Mouse (Mus musculus) limb, embryonic 12.5 days (tissue): Measurements from ENCODE around the gene Synj2. TPM values are rescaled to one million over a fixed set of nuclear protein-coding genes. Genes with fewer than 3 reads are reported as not detected.

Experiments used
- ATAC-seq: fragments of 200-750 bp; cut with Nextera tagmentation; 2 replicates; pipeline ENCODE4 v1.8.0; 2017; ENCODE audit warnings: low read depth, moderate TSS enrichment; ENCODE audit not compliant: insufficient number of reproducible peaks, insufficient read depth, low FRiP score, low TSS enrichment
- H3K27ac ChIP-seq: fragments of 300-500 bp; sonication (generic); 2 replicates; pipeline ENCODE4 v1.5.1; 2016; ENCODE audit warnings: mild to moderate bottlenecking, moderate library complexity
- H3K27me3 ChIP-seq: fragments of 300-500 bp; sonication (generic); 2 replicates; pipeline ENCODE4 v1.6.1; 2016; ENCODE audit warnings: mild to moderate bottlenecking, moderate library complexity
- H3K36me3 ChIP-seq: fragments of 300-500 bp; sonication (generic); 2 replicates; pipeline ENCODE4 v1.6.1; 2016; ENCODE audit warnings: mild to moderate bottlenecking, moderate library complexity
- H3K4me1 ChIP-seq: fragments of 300-500 bp; sonication (generic); replicated peaks from 2 replicates; pipeline ENCODE4 v1.6.1; 2016
- H3K4me2 ChIP-seq: fragments of 300-500 bp; sonication (generic); 2 replicates; pipeline ENCODE4 v1.6.1; 2016; ENCODE audit warnings: mild to moderate bottlenecking, moderate library complexity
- H3K4me3 ChIP-seq: fragments of 300-500 bp; sonication (generic); replicated peaks from 2 replicates; pipeline ENCODE4 v1.5.1; 2016; ENCODE audit warnings: mild to moderate bottlenecking
- H3K9ac ChIP-seq: fragments of 300-500 bp; sonication (generic); replicated peaks from 2 replicates; pipeline ENCODE4 v1.6.1; 2016; ENCODE audit warnings: mild to moderate bottlenecking, moderate library complexity
- H3K9me3 ChIP-seq: fragments of 300-500 bp; sonication (generic); 2 replicates; pipeline ENCODE4 v1.6.1; 2016; ENCODE audit warnings: mild to moderate bottlenecking, moderate library complexity
- WGBS: fragments of 180-500 bp; shearing (Covaris S2); methylation state at CpG from one replicate; pipeline ENCODE4 v1.1.7; 2016; 5-methylcytosine and 5-hydroxymethylcytosine counted together
- polyA plus RNA-seq: library from polyadenylated mRNA; unstranded; fragments of >200 nt; fragmentation: Nextera tagmentation; extraction: Ambion mirVana; gene quantifications from 2 replicates; pipeline ENCODE4 v1.2.1, GENCODE M21; 2016

Synj2 gene
- polyA plus RNA-seq, 1 experiment from 2014 or later = 1.2 TPM

DNA sequence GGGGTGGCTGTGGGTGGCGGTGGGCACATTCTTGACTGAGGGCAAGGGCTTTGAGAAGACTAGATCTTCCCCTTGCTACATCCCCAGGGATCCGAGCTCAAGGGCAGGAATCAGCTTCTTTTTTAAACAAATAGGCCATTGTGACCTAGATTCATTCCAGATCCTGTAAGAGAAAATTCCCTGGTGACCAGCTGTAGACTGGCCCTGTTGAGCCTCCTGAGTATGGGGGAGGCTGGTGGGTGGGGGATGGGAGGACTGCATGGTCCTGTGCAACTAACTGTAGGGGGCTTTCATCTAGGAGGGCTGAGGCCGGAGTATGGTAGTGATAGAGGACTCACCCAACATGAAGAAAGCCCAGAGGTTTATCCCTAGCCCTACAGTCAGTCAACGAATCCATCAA is 47.0 kb downstream of the Synj2 start:
- Histone ChIP-seq H3K36me3 (no peaks in the 10 kb centered on the region), H3K27ac (no peak overlapping the region), H3K27me3 (0 out of 2 replicates have a peak, but pooled peaks cover 3% of the 10 kb centered on the region), H3K9ac (no peak overlapping the region), H3K9me3 (no peaks in the 10 kb centered on the region), H3K4me2 (no peak overlapping the region), H3K4me3 (no peak overlapping the region), H3K4me1 (peaks cover 19% of the 10 kb centered on the region)
- 72% methylated on average over 4 of the region's 4 CpGs for WGBS
- ATAC-seq = no peak

DNA sequence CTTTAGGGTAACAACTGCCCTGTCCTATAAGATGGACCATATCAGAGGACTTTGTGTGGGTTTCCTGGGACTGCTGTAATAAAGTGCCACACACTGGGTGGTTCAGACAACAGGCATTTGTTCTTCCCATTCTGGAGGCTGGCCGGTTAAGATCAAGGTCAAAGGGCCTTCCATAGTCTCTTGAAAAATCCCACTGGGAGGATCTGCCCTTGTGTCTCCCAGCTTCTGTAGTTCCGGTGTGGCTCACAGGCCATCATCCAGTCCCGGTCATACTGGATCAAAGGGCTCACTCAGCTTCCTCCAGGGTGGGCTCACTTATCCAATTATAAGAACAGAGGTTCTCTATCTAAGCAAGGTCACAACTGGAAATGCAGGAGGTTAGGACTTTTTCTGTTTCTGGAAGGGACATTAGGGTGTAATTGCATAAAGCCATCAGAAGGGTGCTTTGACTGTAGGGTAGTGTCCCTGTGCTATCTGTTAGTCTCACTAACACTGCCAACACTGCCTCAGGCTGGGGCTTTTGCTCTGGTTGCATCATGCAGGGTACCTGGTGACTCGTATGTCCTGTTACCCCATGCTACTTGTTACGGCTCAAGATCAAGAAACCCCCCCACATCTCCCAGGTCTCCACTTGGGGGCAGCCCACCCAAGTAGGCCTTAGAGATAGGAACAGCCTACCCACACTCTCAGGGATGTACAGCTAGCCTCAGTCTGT is 51.9 kb downstream of the Synj2 start:
- ATAC-seq = no peak
- Histone ChIP-seq H3K9me3 (no peaks in the 10 kb centered on the region), H3K36me3 (no peaks in the 10 kb centered on the region), H3K27ac (no peak overlapping the region), H3K4me1 (peaks cover 13% of the 10 kb centered on the region), H3K9ac (no peak overlapping the region), H3K4me3 (no peak overlapping the region), H3K27me3 (0 out of 2 replicates have a peak, but pooled peaks cover 3% of the 10 kb centered on the region), H3K4me2 (no peak overlapping the region)
- WGBS = 74% methylated on average over 5 of the region's 5 CpGs

- H3K4me3 ChIP-seq = no peak overlapping the region
- H3K9ac ChIP-seq = no peak overlapping the region
- 0 out of 2 replicates have a peak, but pooled peaks cover 3% of the 10 kb centered on the region for H3K27me3 ChIP-seq
- WGBS = 63% methylated on average over 3 of the region's 3 CpGs
- no peak overlapping the region for H3K4me2 ChIP-seq
- peaks cover 8% of the 10 kb centered on the region; the same call in 1 of the 2 replicates for H3K4me1 ChIP-seq
- H3K27ac ChIP-seq = no peak overlapping the region
- no peak for ATAC-seq
- no peaks in the 10 kb centered on the region for H3K36me3 ChIP-seq
- no peaks in the 10 kb centered on the region for H3K9me3 ChIP-seq
Observed at GRCm38 (mm10) chr17:5993581-5994260, 52.6 kb downstream of the Synj2 start.

GRCm38 (mm10) chr17:5994606-5995005 is 53.5 kb downstream of the Synj2 start:
- Histone ChIP-seq H3K36me3 (no peaks in the 10 kb centered on the region), H3K4me2 (no peak overlapping the region), H3K9me3 (no peaks in the 10 kb centered on the region), H3K4me1 (peaks cover 8% of the 10 kb centered on the region; the same call in 1 of the 2 replicates), H3K4me3 (no peak overlapping the region), H3K27ac (no peak overlapping the region), H3K27me3 (0 out of 2 replicates have a peak, but pooled peaks cover 3% of the 10 kb centered on the region), H3K9ac (no peak overlapping the region)
- WGBS = 72% methylated on average over 6 of the region's 6 CpGs
- no peak for ATAC-seq

- Histone ChIP-seq H3K9ac (no peak overlapping the region), H3K36me3 (no peaks in the 10 kb centered on the region), H3K27ac (no peak overlapping the region), H3K27me3 (0 out of 2 replicates have a peak, but pooled peaks cover 5% of the 10 kb centered on the region), H3K4me2 (no peak overlapping the region), H3K4me3 (no peak overlapping the region), H3K9me3 (no peaks in the 10 kb centered on the region), H3K4me1 (peaks cover 14% of the 10 kb centered on the region)
- ATAC-seq = no peak
- 64% methylated on average over 14 of the region's 14 CpGs for WGBS
Observed at GRCm38 (mm10) chr17:5996589-5996988, 55.5 kb downstream of the Synj2 start.

GRCm38 (mm10) chr17:5997380-5998234 is 56.5 kb downstream of the Synj2 start:
- no peak for ATAC-seq
- Histone ChIP-seq H3K9me3 (no peaks in the 10 kb centered on the region), H3K4me2 (no peak overlapping the region), H3K4me1 (peaks cover 17% of the 10 kb centered on the region), H3K4me3 (no peak overlapping the region), H3K27ac (no peak overlapping the region), H3K9ac (no peak overlapping the region), H3K36me3 (no peaks in the 10 kb centered on the region), H3K27me3 (0 out of 2 replicates have a peak, but pooled peaks cover 2% of the 10 kb centered on the region)
- 80% methylated on average over 16 of the region's 16 CpGs for WGBS

DNA sequence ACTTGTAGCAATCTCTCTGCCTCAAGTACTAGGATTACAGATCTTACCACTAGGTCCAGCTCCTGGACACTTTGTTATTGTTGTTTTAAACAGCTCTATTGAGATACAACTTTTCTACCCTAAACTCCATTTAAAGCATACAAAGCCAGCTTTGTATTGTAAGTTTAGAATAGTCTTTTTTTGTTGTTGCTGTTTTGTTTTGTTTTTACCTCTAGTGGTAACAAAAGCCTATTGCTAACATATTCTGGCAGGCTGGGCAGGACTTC is 57.1 kb downstream of the Synj2 start:
- 0 out of 2 replicates have a peak, but pooled peaks cover 2% of the 10 kb centered on the region for H3K27me3 ChIP-seq
- H3K4me3 ChIP-seq = no peak overlapping the region
- no peak overlapping the region for H3K27ac ChIP-seq
- H3K9ac ChIP-seq = no peak overlapping the region
- no peaks in the 10 kb centered on the region for H3K9me3 ChIP-seq
- H3K4me2 ChIP-seq = no peak overlapping the region
- no peak for ATAC-seq
- peaks cover 17% of the 10 kb centered on the region for H3K4me1 ChIP-seq
- no peaks in the 10 kb centered on the region for H3K36me3 ChIP-seq

DNA sequence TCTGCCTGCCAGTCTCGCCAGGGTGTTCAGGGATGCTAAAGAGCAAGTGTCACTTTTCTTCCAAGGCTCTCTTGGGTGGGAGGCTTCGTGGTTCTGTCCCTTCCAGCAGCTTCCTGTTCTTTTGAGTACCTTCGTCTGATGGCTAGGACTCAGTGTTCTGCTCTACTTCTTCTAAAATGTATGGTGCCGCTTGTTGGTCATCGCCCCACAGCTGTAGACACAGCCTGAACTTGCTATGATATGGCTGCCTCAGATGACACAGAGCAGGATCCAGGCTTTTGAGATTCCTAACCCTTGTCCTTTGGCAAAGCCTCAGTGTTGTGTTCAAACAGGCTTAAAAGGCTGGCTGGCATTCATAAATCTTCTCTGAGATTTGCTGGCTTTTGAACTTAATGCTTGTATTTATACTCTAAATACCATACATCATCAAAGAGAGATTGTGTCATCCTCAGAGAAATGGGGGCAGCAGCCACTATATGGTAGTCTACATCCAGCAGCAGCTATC is 58.0 kb downstream of the Synj2 start:
- no peak overlapping the region for H3K27ac ChIP-seq
- no peak for ATAC-seq

GRCm38 (mm10) chr17:6000864-6001319 is 59.8 kb downstream of the Synj2 start:
- no peaks in the 10 kb centered on the region for H3K9me3 ChIP-seq
- no peaks in the 10 kb centered on the region for H3K36me3 ChIP-seq
- 0 out of 2 replicates have a peak, but pooled peaks cover 2% of the 10 kb centered on the region for H3K27me3 ChIP-seq
- no peak overlapping the region for H3K4me2 ChIP-seq
- ATAC-seq = no peak
- no peak overlapping the region for H3K27ac ChIP-seq
- peaks cover 19% of the 10 kb centered on the region for H3K4me1 ChIP-seq
- 86% methylated on average over 8 of the region's 8 CpGs for WGBS
- no peak overlapping the region for H3K9ac ChIP-seq
- H3K4me3 ChIP-seq = no peak overlapping the region

More for the DNA sequence above, 58.0 kb downstream of the Synj2 start:
- H3K4me1 ChIP-seq = peaks cover 11% of the 10 kb centered on the region
- H3K9ac ChIP-seq = no peak overlapping the region
- 80% methylated on average over 5 of the region's 5 CpGs for WGBS
- H3K4me3 ChIP-seq = no peak overlapping the region
- 0 out of 2 replicates have a peak, but pooled peaks cover 2% of the 10 kb centered on the region for H3K27me3 ChIP-seq
- H3K36me3 ChIP-seq = no peaks in the 10 kb centered on the region
- no peak overlapping the region for H3K4me2 ChIP-seq
- no peaks in the 10 kb centered on the region for H3K9me3 ChIP-seq

DNA sequence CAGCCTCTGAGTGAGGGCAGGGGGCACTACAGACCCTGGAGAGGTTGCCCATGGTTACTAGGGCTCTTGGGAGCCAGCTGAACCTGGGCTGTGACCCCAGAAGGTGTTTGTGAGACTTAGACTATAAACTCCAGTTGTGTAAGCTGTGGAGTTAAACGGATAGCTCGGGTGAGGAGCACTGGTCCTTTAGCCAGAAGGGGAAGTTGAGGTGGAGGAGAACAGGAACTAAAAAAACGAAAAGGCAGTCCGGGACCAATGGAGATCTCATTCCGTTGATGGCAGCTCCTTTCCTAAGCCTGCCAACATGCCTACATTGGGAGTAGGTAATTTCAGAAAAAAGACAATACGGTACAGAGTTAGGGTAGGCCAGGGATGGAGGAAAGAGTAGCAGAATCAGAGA is 60.3 kb downstream of the Synj2 start:
- Histone ChIP-seq H3K4me1 (peaks cover 24% of the 10 kb centered on the region), H3K9me3 (no peaks in the 10 kb centered on the region), H3K4me3 (no peak overlapping the region), H3K9ac (no peak overlapping the region), H3K27me3 (0 out of 2 replicates have a peak, but pooled peaks cover 2% of the 10 kb centered on the region), H3K36me3 (no peaks in the 10 kb centered on the region), H3K4me2 (no peak overlapping the region), H3K27ac (no peak overlapping the region)
- no peak for ATAC-seq
- WGBS = 80% methylated on average over 6 of the region's 6 CpGs

GRCm38 (mm10) chr17:6001836-6002235 is 60.8 kb downstream of the Synj2 start:
- H3K9me3 ChIP-seq = no peaks in the 10 kb centered on the region
- no peak for ATAC-seq
- H3K4me2 ChIP-seq = no peak overlapping the region
- H3K27me3 ChIP-seq = 0 out of 2 replicates have a peak, but pooled peaks cover 2% of the 10 kb centered on the region
- no peaks in the 10 kb centered on the region for H3K36me3 ChIP-seq
- no peak overlapping the region for H3K27ac ChIP-seq
- H3K4me3 ChIP-seq = no peak overlapping the region
- WGBS = 77% methylated on average over 7 of the region's 7 CpGs
- peaks cover 26% of the 10 kb centered on the region for H3K4me1 ChIP-seq
- H3K9ac ChIP-seq = no peak overlapping the region
